Comparison of ENCODE assay signal across 28 mouse cellular contexts in genomic region chr9:62713040-62713439, GRCm38 (mm10). TPM values are rescaled to one million over a fixed set of nuclear protein-coding genes. Genes with fewer than 3 reads are reported as not detected.
A peak's percentile ranks its signal among the peaks of the same experiment; 100 is the strongest.
DNase-seq lines count a peak whose midpoint lies in the region; ATAC-seq lines count a peak whose summit lies in the region.
"Had no signal": no experiment of that assay in that cellular context is flagged by ENCODE, and none has a peak within 500 bp of the region (broad histone marks: within the 10 kb centered on the region; RNA-seq: fewer than 3 reads in every experiment).

No protein-coding gene starts in this region.

- ATAC-seq in limb, embryonic 13.5 days (ENCODE audit: low FRiP score, low read depth) = no peak
- 0 out of 2 replicates have a peak, but pooled peaks have one; percentile 32 for ATAC-seq in embryonic facial prominence, embryonic 15.5 days (ENCODE audit: insufficient number of reproducible peaks, low FRiP score, low TSS enrichment, low read depth)
- ATAC-seq in CD4-positive, CD25-positive, alpha-beta regulatory T cell, adult 4 months = no peak
- ATAC-seq: activated CD4-positive, CD25-positive, alpha-beta regulatory T cell, adult 4 months; forebrain, embryonic 16.5 days; intestine, postnatal 0 days had no signal

- H3K4me3 ChIP-seq in limb, embryonic 13.5 days = no peak overlapping the region
- H3K4me3 ChIP-seq in limb, embryonic 10.5 days = no peak overlapping the region
- H3K4me3 ChIP-seq in embryonic facial prominence, embryonic 15.5 days (replicated peaks) = no peak overlapping the region
- H3K4me3 ChIP-seq: forebrain, embryonic 10.5 days; gastrocnemius, adult 2 months; hindbrain, embryonic 13.5 days; kidney, embryonic 15.5 days; megakaryocyte, embryonic 14.5 days; midbrain, embryonic 12.5 days had no signal

- H3K27me3 ChIP-seq in limb, embryonic 13.5 days = no peaks in the 10 kb centered on the region
- H3K27me3 ChIP-seq in limb, embryonic 10.5 days (ENCODE audit: low read depth, poor library complexity, severe bottlenecking) = no peaks in the 10 kb centered on the region
- no peaks in the 10 kb centered on the region for H3K27me3 ChIP-seq in embryonic facial prominence, embryonic 15.5 days
- H3K27me3 ChIP-seq: hindbrain, embryonic 13.5 days; kidney, embryonic 15.5 days had no signal

- H3K4me2 ChIP-seq in limb, embryonic 13.5 days (replicated peaks) = no peak overlapping the region
- no peak overlapping the region for H3K4me2 ChIP-seq in embryonic facial prominence, embryonic 15.5 days (replicated peaks)
- H3K4me2 ChIP-seq: heart, embryonic 11.5 days; hindbrain, embryonic 13.5 days; kidney, embryonic 15.5 days; midbrain, embryonic 12.5 days had no signal

- no peaks in the 10 kb centered on the region for H3K36me3 ChIP-seq in limb, embryonic 13.5 days
- no peaks in the 10 kb centered on the region for H3K36me3 ChIP-seq in limb, embryonic 10.5 days
- H3K36me3 ChIP-seq in embryonic facial prominence, embryonic 15.5 days = no peaks in the 10 kb centered on the region
- H3K36me3 ChIP-seq: forebrain, embryonic 10.5 days; hindbrain, embryonic 13.5 days; kidney, embryonic 15.5 days; midbrain, embryonic 12.5 days had no signal

- peak; percentile 51 to 61 for DNase-seq in cerebellum, postnatal 10 days
- DNase-seq in cerebellum, adult 18-20 months = no peak
- no peak for DNase-seq in limb, embryonic 10.5 days (ENCODE audit: low spot score)
- peak; percentile 30 for DNase-seq in 3134 (ENCODE audit: extremely low read depth, insufficient read length, low spot score)
- no peak for DNase-seq in urinary bladder, postnatal 36 days (ENCODE audit: low spot score in 2 of 2)
- DNase-seq: adrenal gland, adult 8-10 months; cerebellum, adult 9-10 months; gastrocnemius, adult 2 months; gastrocnemius, postnatal 36 days; heart, adult 18-20 months; heart, postnatal 36 days; kidney, postnatal 25 days; lung, postnatal 4 days; right cerebral cortex, postnatal 25 days; thymus, adult 2 months; thymus, postnatal 36 days had no signal

- H3K4me1 ChIP-seq in limb, embryonic 13.5 days = peaks cover 35% of the 10 kb centered on the region
- peaks cover 37% of the 10 kb centered on the region for H3K4me1 ChIP-seq in limb, embryonic 10.5 days
- peaks cover 31% of the 10 kb centered on the region for H3K4me1 ChIP-seq in embryonic facial prominence, embryonic 15.5 days
- H3K4me1 ChIP-seq: megakaryocyte, embryonic 14.5 days had no signal

- H3K27ac ChIP-seq in limb, embryonic 13.5 days = peak overlapping the region; percentile 15; the same call in 1 of the 2 replicates
- H3K27ac ChIP-seq in limb, embryonic 10.5 days = no peak overlapping the region
- peak overlapping the region; percentile 56 for H3K27ac ChIP-seq in embryonic facial prominence, embryonic 15.5 days (replicated peaks)
- H3K27ac ChIP-seq: gastrocnemius, adult 2 months; hindbrain, embryonic 13.5 days; kidney, embryonic 15.5 days; midbrain, embryonic 12.5 days had no signal

- H3K9ac ChIP-seq in limb, embryonic 13.5 days = no peak overlapping the region; the same call in 1 of the 2 replicates
- no peak overlapping the region for H3K9ac ChIP-seq in embryonic facial prominence, embryonic 15.5 days
- H3K9ac ChIP-seq: hindbrain, embryonic 13.5 days; kidney, embryonic 15.5 days; midbrain, embryonic 12.5 days had no signal

- H3K9me3 ChIP-seq in limb, embryonic 13.5 days = peaks cover 6% of the 10 kb centered on the region; the same call in 1 of the 2 replicates
- H3K9me3 ChIP-seq in limb, embryonic 10.5 days (replicated peaks) = no peaks in the 10 kb centered on the region
- no peaks in the 10 kb centered on the region for H3K9me3 ChIP-seq in embryonic facial prominence, embryonic 15.5 days (replicated peaks)
- H3K9me3 ChIP-seq: hindbrain, embryonic 13.5 days; kidney, embryonic 15.5 days; megakaryocyte, embryonic 14.5 days; midbrain, embryonic 12.5 days had no signal

- WGBS in limb, embryonic 13.5 days = 79% methylated on average over 8 of the region's 8 CpGs
- 85% methylated on average over 8 of the region's 8 CpGs for WGBS in limb, embryonic 10.5 days
- 73% methylated on average over 8 of the region's 8 CpGs for WGBS in embryonic facial prominence, embryonic 15.5 days

RNA-seq across cellular contexts. Expression of gene Itga11, which starts 35.4 kb away (rescaled TPM):
- polyA plus RNA-seq in limb, embryonic 13.5 days (2015; fragmentation: Nextera tagmentation; extraction: Ambion mirVana) = 8.0 and 8.2 TPM in 2 replicates
- polyA plus RNA-seq in limb, embryonic 10.5 days (2016; fragmentation: Nextera tagmentation; extraction: Ambion mirVana) = 0.45 and 2.2 TPM in 2 replicates
- polyA plus RNA-seq in embryonic facial prominence, embryonic 15.5 days (2015; fragmentation: Nextera tagmentation; extraction: Ambion mirVana) = 6.1 and 7.9 TPM in 2 replicates
- under 1 TPM; 0.11 to 0.12 TPM for polyA plus RNA-seq in CD4-positive, CD25-positive, alpha-beta regulatory T cell, adult 4 months (2017; shearing (Covaris generic))

Comparison
In these comparisons a context has a peak if more than half of its experiments do, and no peak if none do; other contexts are left out.
1. DNase-seq: peak in cerebellum, postnatal 10 days (2 of 2) and 3134 (single experiment); none in cerebellum, adult 18-20 months (0 of 2), limb, embryonic 10.5 days (single experiment) and urinary bladder, postnatal 36 days (0 of 2).